Mouse (Mus musculus) frontal cortex, postnatal 36 days (tissue): ENCODE measurements around the gene E030025P04Rik.

ENCODE experiments used
- DNase-seq, 2 experiments: peaks; one replicate each; pipeline ENCODE4 v3.0.0; 2022; ENCODE audit warnings: low spot score in 2 of 2

Gene E030025P04Rik

DNA sequence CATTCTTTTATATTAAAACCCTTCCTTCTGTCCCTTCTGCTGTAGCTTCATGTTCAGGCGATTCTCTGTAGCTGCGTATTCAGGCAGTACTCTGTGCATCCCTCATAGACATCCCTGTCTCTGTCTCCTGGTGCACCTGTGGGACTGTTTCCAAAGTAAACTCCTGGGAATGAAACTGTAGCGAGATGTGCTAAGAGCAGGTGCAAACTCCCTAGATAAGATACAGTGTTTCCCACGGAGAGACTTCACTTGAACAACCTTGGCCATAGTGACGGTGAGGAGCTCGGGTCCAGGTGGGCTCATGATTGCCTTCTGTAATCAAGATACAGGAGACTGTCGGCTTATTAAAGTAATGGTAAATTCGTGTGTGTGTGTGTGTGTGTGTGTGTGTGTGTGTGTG, 41.5 kb downstream of the E030025P04Rik start:
- DNase-seq, result no peak

DNA sequence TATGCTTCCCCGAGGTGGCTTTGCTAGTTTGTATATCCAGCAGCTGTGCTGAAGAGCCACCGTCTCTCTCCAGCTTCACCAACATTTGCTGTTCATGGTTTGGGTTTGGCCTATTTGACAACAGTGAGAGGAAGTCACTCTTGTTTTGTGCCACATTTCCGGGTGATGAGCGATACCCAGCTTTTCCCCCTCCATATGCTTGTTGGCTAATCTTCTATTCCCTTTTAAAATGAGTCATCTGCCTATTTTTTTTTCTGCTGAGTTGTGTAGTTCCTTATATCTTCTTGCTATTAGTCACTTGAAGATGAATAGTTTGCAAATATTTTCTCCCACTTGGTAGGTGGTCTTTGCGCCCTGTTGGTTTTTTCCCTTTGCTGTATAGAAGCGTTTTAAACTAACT, 43.9 kb downstream of the E030025P04Rik start:
- no peak for DNase-seq

DNA sequence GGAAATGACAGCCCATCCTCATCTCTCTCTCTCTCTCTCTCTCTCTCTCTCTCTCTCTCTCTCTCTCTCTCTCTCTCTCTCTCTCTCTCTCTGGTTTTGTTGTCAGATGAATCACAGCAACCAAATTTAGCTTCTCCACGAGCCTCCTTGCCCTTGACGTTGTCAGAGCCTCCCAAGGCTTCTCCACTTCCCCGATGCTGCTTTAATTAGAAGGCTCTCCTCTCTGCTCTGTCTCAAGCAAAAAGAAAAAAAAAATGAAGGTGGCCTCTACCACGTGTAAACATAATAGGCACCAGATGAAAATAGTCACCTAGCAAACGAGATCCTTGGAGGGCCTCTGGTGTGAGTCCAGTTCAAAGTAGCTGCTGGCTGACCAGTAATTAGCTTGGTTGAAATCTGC, 52.3 kb downstream of the E030025P04Rik start:
- no peak for DNase-seq
